Mouse (Mus musculus) MEL (cell line): ENCODE measurements around the gene Tmem132c.

Experiments used
- EP300 ChIP-seq, 2 experiments: IDR thresholded peaks; 2 replicates each; pipeline ENCODE4 v1.6.1; 2011; ENCODE audit warnings: improper control_type of control experiment in 2 of 2, low read length in 2 of 2, low read depth in 1 of 2, mild to moderate bottlenecking in 1 of 2
- GATA1 ChIP-seq: IDR thresholded peaks from 2 replicates; pipeline ENCODE4 v1.6.1; 2011; ENCODE audit warnings: low read depth, low read length, improper control_type of control experiment
- MAX ChIP-seq: IDR thresholded peaks from 2 replicates; pipeline ENCODE4 v1.6.1; 2011; ENCODE audit warnings: low read length, improper control_type of control experiment
- MYB ChIP-seq: IDR thresholded peaks from 2 replicates; pipeline ENCODE4 v1.6.1; 2011; ENCODE audit warnings: mild to moderate bottlenecking, low read depth, low read length, improper control_type of control experiment
- NRF1 ChIP-seq: IDR thresholded peaks from 2 replicates; pipeline ENCODE4 v1.6.1; 2014; ENCODE audit warnings: low read depth, mild to moderate bottlenecking, inconsistent platforms, low read length, improper control_type of control experiment, moderate library complexity; ENCODE audit not compliant: poor library complexity, insufficient read depth, severe bottlenecking
- SIN3A ChIP-seq: IDR thresholded peaks from 2 replicates; pipeline ENCODE4 v1.6.1; 2012; ENCODE audit warnings: low read length, improper control_type of control experiment, inconsistent platforms
- TCF12 ChIP-seq: IDR thresholded peaks from 2 replicates; pipeline ENCODE4 v1.6.1; 2014; ENCODE audit warnings: low read depth, mild to moderate bottlenecking, inconsistent platforms, low read length, improper control_type of control experiment, moderate library complexity

- TF ChIP-seq MAX (no peak), SIN3A (no peak), EP300 (IDR thresholded peaks at IDR 0.05; ENCODE audit: low read depth in 1 of 2, low read length in 2 of 2) (no peak), MYB (no peak), GATA1 (no peak), NRF1 (no peak), TCF12 (no peak)
These were observed 306.5 kb downstream of the Tmem132c start for GRCm38 (mm10) chr5:127548136-127548535.
